ENCODE assay signal across 18 mouse cellular contexts in genomic region chr1:91990852-91991251, GRCm38 (mm10).
DNase-seq lines count a peak whose midpoint lies in the region; ATAC-seq and TF ChIP-seq lines count a peak whose summit lies in the region.
"Had no signal": no experiment of that assay in that cellular context is flagged by ENCODE, and none has a peak within 500 bp of the region (broad histone marks: within the 10 kb centered on the region; RNA-seq: fewer than 3 reads in every experiment).

No protein-coding gene starts in this region.

- DNase-seq in lung, embryonic 14.5 days: no peak
- no peak for DNase-seq in lung, postnatal 10 days
- no peak for DNase-seq in brain, embryonic 14.5 days (ENCODE audit: low read depth)
- DNase-seq in kidney, postnatal 25 days: peak; percentile 56 to 68
- DNase-seq in adipocyte (ENCODE audit: low spot score): no peak
- DNase-seq in thymus, postnatal 36 days: no peak
- DNase-seq: B cell, adult 2 months; cerebellum, adult 11 months; heart, postnatal 36 days; right cerebral cortex, postnatal 14 days had no signal

- TF ChIP-seq CTCF in intestine, postnatal 0 days (IDR thresholded peaks at IDR 0.05; ENCODE audit: low read depth): peak; percentile 48
- TF ChIP-seq CTCF in lung, embryonic 14.5 days (IDR thresholded peaks at IDR 0.05; ENCODE audit: low read depth): peak; percentile 36
- TF ChIP-seq CTCF in brain, embryonic 14.5 days (IDR thresholded peaks at IDR 0.05; ENCODE audit: borderline replicate concordance, extremely low read depth, insufficient read depth, insufficient read length): peak; percentile 18; the same call in 1 of the 2 replicates

- no peak overlapping the region for H3K4me3 ChIP-seq in intestine, postnatal 0 days (ENCODE audit: low read depth, low read length)
- H3K4me3 ChIP-seq in intestine, embryonic 16.5 days (ENCODE audit: low read length): no peak overlapping the region
- no peak overlapping the region for H3K4me3 ChIP-seq in lung, embryonic 14.5 days (ENCODE audit: low read depth, low read length)
- H3K4me3 ChIP-seq: heart, embryonic 13.5 days; limb, embryonic 13.5 days; megakaryocyte, embryonic 14.5 days; stomach, embryonic 15.5 days had no signal

- no peaks in the 10 kb centered on the region for H3K9me3 ChIP-seq in intestine, postnatal 0 days (ENCODE audit: control insufficient read depth)
- H3K9me3 ChIP-seq in intestine, embryonic 16.5 days (ENCODE audit: control insufficient read depth, low read length): no peaks in the 10 kb centered on the region
- H3K9me3 ChIP-seq in lung, embryonic 14.5 days (ENCODE audit: low read depth, low read length): no peaks in the 10 kb centered on the region
- H3K9me3 ChIP-seq: heart, embryonic 13.5 days; limb, embryonic 13.5 days; megakaryocyte, embryonic 14.5 days; stomach, embryonic 15.5 days had no signal

- H3K36me3 ChIP-seq in intestine, postnatal 0 days (ENCODE audit: control insufficient read depth, insufficient read depth): peaks cover 49% of the 10 kb centered on the region
- peaks cover 4% of the 10 kb centered on the region; the same call in 1 of the 2 replicates for H3K36me3 ChIP-seq in intestine, embryonic 16.5 days (ENCODE audit: control insufficient read depth, insufficient read depth, low read length)
- peaks cover 53% of the 10 kb centered on the region; the same call in 1 of the 2 replicates for H3K36me3 ChIP-seq in lung, embryonic 14.5 days (ENCODE audit: insufficient read depth)

- H3K4me1 ChIP-seq in intestine, postnatal 0 days (replicated peaks; ENCODE audit: control insufficient read depth, insufficient read depth, low read length): no peaks in the 10 kb centered on the region
- H3K4me1 ChIP-seq in intestine, embryonic 16.5 days (ENCODE audit: control insufficient read depth, insufficient read depth, low read length): no peaks in the 10 kb centered on the region
- H3K4me1 ChIP-seq in lung, embryonic 14.5 days (ENCODE audit: insufficient read depth): no peaks in the 10 kb centered on the region
- H3K4me1 ChIP-seq: limb, embryonic 13.5 days; stomach, embryonic 15.5 days had no signal

- H3K4me2 ChIP-seq in intestine, postnatal 0 days (replicated peaks; ENCODE audit: low read depth): no peak overlapping the region
- no peak overlapping the region for H3K4me2 ChIP-seq in intestine, embryonic 16.5 days (ENCODE audit: low read depth, low read length)
- no peak overlapping the region for H3K4me2 ChIP-seq in lung, embryonic 14.5 days
- H3K4me2 ChIP-seq: heart, embryonic 13.5 days; limb, embryonic 13.5 days; stomach, embryonic 15.5 days had no signal

- no peak overlapping the region for H3K9ac ChIP-seq in intestine, postnatal 0 days (ENCODE audit: low read depth, low read length)
- H3K9ac ChIP-seq in intestine, embryonic 16.5 days (ENCODE audit: low read depth, low read length): no peak overlapping the region
- H3K9ac ChIP-seq in lung, embryonic 14.5 days: no peak overlapping the region
- H3K9ac ChIP-seq: heart, embryonic 13.5 days; limb, embryonic 13.5 days; stomach, embryonic 15.5 days had no signal

- TF ChIP-seq POLR2A in brain, embryonic 14.5 days (IDR thresholded peaks at IDR 0.05; ENCODE audit: borderline replicate concordance, extremely low read depth, insufficient read depth, insufficient read length, poor library complexity, severe bottlenecking): no peak

- 86% methylated on average over 5 of the region's 5 CpGs for WGBS in intestine, postnatal 0 days
- WGBS in intestine, embryonic 16.5 days: 88% methylated on average over 5 of the region's 5 CpGs
- 76% methylated on average over 5 of the region's 5 CpGs for WGBS in lung, embryonic 14.5 days

- no peak for ATAC-seq in intestine, postnatal 0 days
- no peak for ATAC-seq in intestine, embryonic 16.5 days
- no peak for ATAC-seq in lung, embryonic 14.5 days (ENCODE audit: insufficient read depth)
- ATAC-seq: forebrain, embryonic 14.5 days; hindbrain, embryonic 16.5 days had no signal

- H3K27me3 ChIP-seq in intestine, postnatal 0 days (replicated peaks; ENCODE audit: control insufficient read depth, insufficient read depth, low read length): no peaks in the 10 kb centered on the region
- H3K27me3 ChIP-seq in intestine, embryonic 16.5 days (replicated peaks; ENCODE audit: control insufficient read depth, insufficient read depth, low read length): no peaks in the 10 kb centered on the region
- no peaks in the 10 kb centered on the region for H3K27me3 ChIP-seq in lung, embryonic 14.5 days (ENCODE audit: insufficient read depth, low read length)
- H3K27me3 ChIP-seq: heart, embryonic 13.5 days; limb, embryonic 13.5 days; megakaryocyte, embryonic 14.5 days; stomach, embryonic 15.5 days had no signal

- no peak overlapping the region for H3K27ac ChIP-seq in intestine, postnatal 0 days (ENCODE audit: low read depth, low read length)
- H3K27ac ChIP-seq in intestine, embryonic 16.5 days (ENCODE audit: low read length): no peak overlapping the region
- H3K27ac ChIP-seq in lung, embryonic 14.5 days (ENCODE audit: low read depth): no peak overlapping the region
- H3K27ac ChIP-seq: heart, embryonic 13.5 days; limb, embryonic 13.5 days; stomach, embryonic 15.5 days had no signal

Comparison
In these comparisons a context has a peak if more than half of its experiments do, and no peak if none do; other contexts are left out.
1. DNase-seq: peak in kidney, postnatal 25 days (2 of 2); none in lung, embryonic 14.5 days (single experiment), lung, postnatal 10 days (single experiment), brain, embryonic 14.5 days (single experiment), adipocyte (single experiment) and thymus, postnatal 36 days (0 of 2).
2. Peak in every context shown above with its lines, with median percentiles within 50 percentile points of each other: CTCF ChIP-seq.